Mouse (Mus musculus) myocyte (in vitro differentiated cells): ENCODE results near the gene Hoxb7. TPM values are rescaled to one million over a fixed set of nuclear protein-coding genes. Genes with fewer than 3 reads are reported as not detected.

ENCODE experiments used
- H3K27me3 ChIP-seq: one replicate; pipeline ENCODE4 v1.6.1; 2011; ENCODE audit not compliant: control insufficient read depth, insufficient read depth, insufficient read length
- H3K36me3 ChIP-seq: one replicate; pipeline ENCODE4 v1.6.1; 2011; ENCODE audit not compliant: control insufficient read depth, insufficient read depth
- H3K4me2 ChIP-seq: one replicate; pipeline ENCODE4 v1.6.1; 2011; ENCODE audit warnings: low read depth, control low read depth
- H3K4me3 ChIP-seq: one replicate; pipeline ENCODE4 v1.5.1; 2011; ENCODE audit warnings: mild to moderate bottlenecking, control low read depth, moderate library complexity
- H3K79me2 ChIP-seq: one replicate; pipeline ENCODE4 v1.6.1; 2011; ENCODE audit not compliant: control insufficient read depth, insufficient read depth
- H3ac ChIP-seq: one replicate; pipeline ENCODE4 v1.6.1; 2011; ENCODE audit not compliant: control insufficient read depth, insufficient read length
- CEBPB ChIP-seq: IDR thresholded peaks from 2 replicates; pipeline ENCODE4 v1.6.1; 2011; ENCODE audit warnings: mild to moderate bottlenecking, moderate library complexity; ENCODE audit not compliant: poor library complexity, insufficient read depth, severe bottlenecking
- E2F4 ChIP-seq: IDR thresholded peaks from one replicate; pipeline ENCODE4 v1.6.1; 2011; ENCODE audit warnings: mild to moderate bottlenecking, control low read depth, moderate library complexity; ENCODE audit not compliant: insufficient read depth
- MAX ChIP-seq: IDR thresholded peaks from one replicate; pipeline ENCODE4 v1.6.1; 2011; ENCODE audit warnings: low read depth, mild to moderate bottlenecking, control low read depth
- MYOD1 ChIP-seq, 3 experiments: IDR thresholded peaks; one replicate each; pipeline ENCODE4 v1.6.1; 2011; ENCODE audit warnings: control low read depth in 2 of 3, low read depth in 2 of 3, mild to moderate bottlenecking in 2 of 3, moderate library complexity in 1 of 3; ENCODE audit not compliant: insufficient read length in 2 of 3, control insufficient read depth in 1 of 3
- MYOG ChIP-seq, 3 experiments: IDR thresholded peaks; one replicate each; pipeline ENCODE4 v1.6.1; 2011; ENCODE audit warnings: control low read depth in 2 of 3, low read depth in 2 of 3, mild to moderate bottlenecking in 2 of 3; ENCODE audit not compliant: insufficient read length in 2 of 3, control insufficient read depth in 1 of 3, insufficient read depth in 1 of 3
- POLR2A ChIP-seq: IDR thresholded peaks from one replicate; pipeline ENCODE4 v1.6.1; 2011; ENCODE audit warnings: low read depth, mild to moderate bottlenecking, control low read depth, moderate library complexity; ENCODE audit not compliant: insufficient read length
- POLR2AphosphoS2 ChIP-seq: IDR thresholded peaks from one replicate; pipeline ENCODE4 v1.6.1; 2011; ENCODE audit warnings: low read depth, control low read depth; ENCODE audit not compliant: insufficient read length
- REST ChIP-seq: IDR thresholded peaks from one replicate; pipeline ENCODE4 v1.6.1; 2011; ENCODE audit warnings: mild to moderate bottlenecking, control low read depth, moderate library complexity; ENCODE audit not compliant: insufficient read depth, insufficient read length
- SRF ChIP-seq: IDR thresholded peaks from one replicate; pipeline ENCODE4 v1.6.1; 2011; ENCODE audit warnings: low read depth; ENCODE audit not compliant: control insufficient read depth, insufficient read length
- TCF12 ChIP-seq: IDR thresholded peaks from one replicate; pipeline ENCODE4 v1.6.1; 2011; ENCODE audit warnings: mild to moderate bottlenecking, control low read depth; ENCODE audit not compliant: poor library complexity, insufficient read depth, severe bottlenecking
- TCF3 ChIP-seq: IDR thresholded peaks from one replicate; pipeline ENCODE4 v1.6.1; 2011; ENCODE audit warnings: low read depth, control low read depth; ENCODE audit not compliant: insufficient read length
- USF1 ChIP-seq: IDR thresholded peaks from one replicate; pipeline ENCODE4 v1.6.1; 2011; ENCODE audit warnings: low read depth, mild to moderate bottlenecking, control low read depth, moderate library complexity
- polyA plus RNA-seq: library from polyadenylated mRNA; unstranded; fragments of >200 nt; fragmentation: generic; extraction: Trizol; gene quantifications from one replicate; pipeline ENCODE4 v1.2.1, GENCODE M21; 2012; ENCODE audit warnings: missing spikeins

Hoxb7 gene
- polyA plus RNA-seq, 1 experiment: 0.06 TPM

- Histone ChIP-seq H3K36me3 (no peaks in the 10 kb centered on the region), H3K4me3 (no peak overlapping the region), H3K4me2 (no peak overlapping the region), H3ac (no peak overlapping the region), H3K27me3 (peaks cover 68% of the 10 kb centered on the region), H3K79me2 (no peaks in the 10 kb centered on the region)
- TF ChIP-seq MAX: no peak
- TF ChIP-seq POLR2A: no peak
- TF ChIP-seq POLR2AphosphoS2: no peak
- no peak for TF ChIP-seq TCF3
- TF ChIP-seq USF1: no peak
- TF ChIP-seq MYOG (IDR thresholded peaks at IDR 0.05; ENCODE audit: control insufficient read depth in 1 of 3, insufficient read depth in 1 of 3, insufficient read length in 2 of 3, low read depth in 2 of 3): no peak
These were observed 20.5 kb downstream of the Hoxb7 start for GRCm38 (mm10) chr11:96306908-96307269.

- no peak overlapping the region for H3K4me2 ChIP-seq
- H3K36me3 ChIP-seq: no peaks in the 10 kb centered on the region
- H3K27me3 ChIP-seq: peaks cover 63% of the 10 kb centered on the region
- no peaks in the 10 kb centered on the region for H3K79me2 ChIP-seq
- no peak overlapping the region for H3K4me3 ChIP-seq
- TF ChIP-seq MAX (no peak), USF1 (no peak), TCF3 (no peak), POLR2AphosphoS2 (no peak), SRF (no peak), MYOD1 (IDR thresholded peaks at IDR 0.05; ENCODE audit: control insufficient read depth in 1 of 3, insufficient read length in 2 of 3, low read depth in 2 of 3) (no peak), CEBPB (no peak), TCF12 (no peak), E2F4 (no peak), MYOG (IDR thresholded peaks at IDR 0.05; ENCODE audit: control insufficient read depth in 1 of 3, insufficient read depth in 1 of 3, insufficient read length in 2 of 3, low read depth in 2 of 3) (no peak), POLR2A (no peak), REST (no peak)
- H3ac ChIP-seq: no peak overlapping the region
These were observed 22.3 kb downstream of the Hoxb7 start for GRCm38 (mm10) chr11:96308763-96309162.

- H3K79me2 ChIP-seq: no peaks in the 10 kb centered on the region
These were observed 22.9 kb downstream of the Hoxb7 start for GRCm38 (mm10) chr11:96309288-96309687.

GRCm38 (mm10) chr11:96310183-96310938 is 23.9 kb downstream of the Hoxb7 start:
- Histone ChIP-seq H3K79me2 (no peaks in the 10 kb centered on the region), H3K27me3 (peaks cover 59% of the 10 kb centered on the region), H3K4me3 (no peak overlapping the region), H3ac (no peak overlapping the region), H3K36me3 (no peaks in the 10 kb centered on the region), H3K4me2 (peak overlapping the region; percentile 87)
- TF ChIP-seq SRF: no peak

More at GRCm38 (mm10) chr11:96309288-96309687, 22.9 kb downstream of the Hoxb7 start:
- Histone ChIP-seq H3K4me3 (no peak overlapping the region), H3K4me2 (no peak overlapping the region), H3K27me3 (peaks cover 60% of the 10 kb centered on the region), H3ac (no peak overlapping the region), H3K36me3 (no peaks in the 10 kb centered on the region)
- no peak for TF ChIP-seq USF1
- TF ChIP-seq E2F4: no peak
- no peak for TF ChIP-seq MYOG (IDR thresholded peaks at IDR 0.05; ENCODE audit: control insufficient read depth in 1 of 3, insufficient read depth in 1 of 3, insufficient read length in 2 of 3, low read depth in 2 of 3)
- no peak for TF ChIP-seq CEBPB
- TF ChIP-seq MAX: no peak
- no peak for TF ChIP-seq MYOD1 (IDR thresholded peaks at IDR 0.05; ENCODE audit: control insufficient read depth in 1 of 3, insufficient read length in 2 of 3, low read depth in 2 of 3)
- TF ChIP-seq REST: no peak
- TF ChIP-seq POLR2A: no peak
- TF ChIP-seq SRF: no peak
- no peak for TF ChIP-seq TCF3
- TF ChIP-seq TCF12: no peak

GRCm38 (mm10) chr11:96311097-96311496 is 24.7 kb downstream of the Hoxb7 start:
- H3K4me2 ChIP-seq: peak overlapping the region; percentile 87
- H3K4me3 ChIP-seq: peak overlapping the region; percentile 4
- no peaks in the 10 kb centered on the region for H3K36me3 ChIP-seq
- no peaks in the 10 kb centered on the region for H3K79me2 ChIP-seq
- H3ac ChIP-seq: no peak overlapping the region
- TF ChIP-seq MAX (no peak), REST (no peak), POLR2AphosphoS2 (no peak), TCF12 (no peak), MYOD1 (IDR thresholded peaks at IDR 0.05; ENCODE audit: control insufficient read depth in 1 of 3, insufficient read length in 2 of 3, low read depth in 2 of 3) (no peak), POLR2A (no peak), SRF (no peak), MYOG (IDR thresholded peaks at IDR 0.05; ENCODE audit: control insufficient read depth in 1 of 3, insufficient read depth in 1 of 3, insufficient read length in 2 of 3, low read depth in 2 of 3) (no peak)
- H3K27me3 ChIP-seq: peaks cover 61% of the 10 kb centered on the region
